In genomic region chr4:32238921-32239748, GRCm38 (mm10) we compare ENCODE assay signal across 8 mouse cellular contexts. TPM values are rescaled to one million over a fixed set of nuclear protein-coding genes. Genes with fewer than 3 reads are reported as not detected.
DNase-seq lines count a peak whose midpoint lies in the region; ATAC-seq lines count a peak whose summit lies in the region.

No protein-coding gene starts in this region.

- peak overlapping the region; percentile 88 for H3K9ac ChIP-seq in embryonic facial prominence, embryonic 12.5 days
- peak overlapping the region; percentile 45 for H3K9ac ChIP-seq in liver, embryonic 15.5 days
- H3K9ac ChIP-seq in neural tube, embryonic 11.5 days (ENCODE audit: low read length): peak overlapping the region; percentile 98
- peak overlapping the region; percentile 79 for H3K9ac ChIP-seq in stomach, embryonic 16.5 days (ENCODE audit: low read length)

- ATAC-seq in embryonic facial prominence, embryonic 12.5 days (ENCODE audit: insufficient number of reproducible peaks, insufficient read depth, low FRiP score, low TSS enrichment): peak; percentile 70
- ATAC-seq in liver, embryonic 15.5 days (ENCODE audit: insufficient read depth): peak; percentile 66
- peak; percentile 70 for ATAC-seq in neural tube, embryonic 11.5 days (ENCODE audit: insufficient read depth, low FRiP score, low TSS enrichment)
- ATAC-seq in stomach, embryonic 16.5 days (ENCODE audit: insufficient read depth, low FRiP score): peak; percentile 79

- H3K4me3 ChIP-seq in embryonic facial prominence, embryonic 12.5 days: peak overlapping the region; percentile 70
- peak overlapping the region; percentile 82 for H3K4me3 ChIP-seq in heart, embryonic 10.5 days
- peak overlapping the region; percentile 68 for H3K4me3 ChIP-seq in liver, embryonic 15.5 days (replicated peaks)
- H3K4me3 ChIP-seq in neural tube, embryonic 11.5 days (ENCODE audit: low read depth, low read length): peak overlapping the region; percentile 94
- peak overlapping the region; percentile 68 for H3K4me3 ChIP-seq in stomach, embryonic 16.5 days (replicated peaks; ENCODE audit: low read length)

- H3K4me2 ChIP-seq in embryonic facial prominence, embryonic 12.5 days (replicated peaks): peak overlapping the region; percentile 91
- peak overlapping the region; percentile 88 for H3K4me2 ChIP-seq in liver, embryonic 15.5 days
- H3K4me2 ChIP-seq in neural tube, embryonic 11.5 days (ENCODE audit: low read depth): peak overlapping the region; percentile 84
- H3K4me2 ChIP-seq in stomach, embryonic 16.5 days (ENCODE audit: low read depth, low read length): peak overlapping the region; percentile 93

- no peaks in the 10 kb centered on the region for H3K9me3 ChIP-seq in embryonic facial prominence, embryonic 12.5 days
- no peaks in the 10 kb centered on the region for H3K9me3 ChIP-seq in heart, embryonic 10.5 days
- H3K9me3 ChIP-seq in liver, embryonic 15.5 days (replicated peaks): no peaks in the 10 kb centered on the region
- no peaks in the 10 kb centered on the region for H3K9me3 ChIP-seq in neural tube, embryonic 11.5 days (ENCODE audit: control insufficient read depth, low read length)
- H3K9me3 ChIP-seq in stomach, embryonic 16.5 days (replicated peaks; ENCODE audit: control insufficient read depth, low read length): no peaks in the 10 kb centered on the region

- WGBS in embryonic facial prominence, embryonic 12.5 days: under 1% methylated on average over 69 of the region's 100 CpGs
- WGBS in heart, embryonic 10.5 days: under 1% methylated on average over 92 of the region's 100 CpGs
- under 1% methylated on average over 87 of the region's 100 CpGs for WGBS in liver, embryonic 15.5 days (ENCODE audit: insufficient replicate concordance)
- WGBS in neural tube, embryonic 11.5 days: under 1% methylated on average over 63 of the region's 100 CpGs
- WGBS in stomach, embryonic 16.5 days: under 1% methylated on average over 89 of the region's 100 CpGs

- H3K27ac ChIP-seq in embryonic facial prominence, embryonic 12.5 days: peak overlapping the region; percentile 92
- peak overlapping the region; percentile 93 for H3K27ac ChIP-seq in heart, embryonic 10.5 days
- H3K27ac ChIP-seq in liver, embryonic 15.5 days (replicated peaks): peak overlapping the region; percentile 74
- peak overlapping the region; percentile 100 for H3K27ac ChIP-seq in neural tube, embryonic 11.5 days (ENCODE audit: low read depth, low read length)
- H3K27ac ChIP-seq in stomach, embryonic 16.5 days (ENCODE audit: low read length): peak overlapping the region; percentile 75

- peak; percentile 63 for DNase-seq in 416B (ENCODE audit: low read depth)
- DNase-seq in adrenal gland, adult 8-10 months: peak; percentile 45
- peak; percentile 82 for DNase-seq in heart, embryonic 10.5 days (ENCODE audit: low spot score)
- DNase-seq in kidney, adult 9 months: peak; percentile 72
- DNase-seq in neural tube, embryonic 11.5 days (ENCODE audit: low spot score): peak; percentile 85

- H3K36me3 ChIP-seq in embryonic facial prominence, embryonic 12.5 days: no peaks in the 10 kb centered on the region
- no peaks in the 10 kb centered on the region for H3K36me3 ChIP-seq in heart, embryonic 10.5 days
- H3K36me3 ChIP-seq in liver, embryonic 15.5 days (replicated peaks): no peaks in the 10 kb centered on the region
- no peaks in the 10 kb centered on the region for H3K36me3 ChIP-seq in neural tube, embryonic 11.5 days (ENCODE audit: control insufficient read depth, insufficient read depth, low read length)
- H3K36me3 ChIP-seq in stomach, embryonic 16.5 days (ENCODE audit: control insufficient read depth, insufficient read depth, low read length): no peaks in the 10 kb centered on the region

- peaks cover 45% of the 10 kb centered on the region for H3K4me1 ChIP-seq in embryonic facial prominence, embryonic 12.5 days
- H3K4me1 ChIP-seq in heart, embryonic 10.5 days: peaks cover 55% of the 10 kb centered on the region
- peaks cover 17% of the 10 kb centered on the region for H3K4me1 ChIP-seq in liver, embryonic 15.5 days (replicated peaks)
- peaks cover 26% of the 10 kb centered on the region for H3K4me1 ChIP-seq in neural tube, embryonic 11.5 days (ENCODE audit: control insufficient read depth, insufficient read depth, low read length)
- peaks cover 15% of the 10 kb centered on the region for H3K4me1 ChIP-seq in stomach, embryonic 16.5 days (ENCODE audit: control insufficient read depth, insufficient read depth, low read length)

- H3K27me3 ChIP-seq in embryonic facial prominence, embryonic 12.5 days: no peaks in the 10 kb centered on the region
- peaks cover 8% of the 10 kb centered on the region; the same call in 1 of the 2 replicates for H3K27me3 ChIP-seq in heart, embryonic 10.5 days (ENCODE audit: insufficient read depth, poor library complexity, severe bottlenecking)
- peaks cover 91% of the 10 kb centered on the region for H3K27me3 ChIP-seq in liver, embryonic 15.5 days
- H3K27me3 ChIP-seq in neural tube, embryonic 11.5 days (ENCODE audit: control insufficient read depth, insufficient read depth, low read length): no peaks in the 10 kb centered on the region
- no peaks in the 10 kb centered on the region; the same call in 1 of the 2 replicates for H3K27me3 ChIP-seq in stomach, embryonic 16.5 days (ENCODE audit: control insufficient read depth, insufficient read depth, low read length)

RNA-seq across cellular contexts. Expression of gene Bach2, which starts 0.5 kb away (rescaled TPM):
- 1 to 10 TPM; 2.8 to 3.3 (median 3.0) TPM for total RNA-seq in adrenal gland, adult 8-10 months (2022)
- 13.0 and 13.5 TPM in 2 replicates for polyA plus RNA-seq in embryonic facial prominence, embryonic 12.5 days (2016; fragmentation: Nextera tagmentation; extraction: Ambion mirVana)
- 7.7 and 8.8 TPM in 2 replicates for polyA plus RNA-seq in heart, embryonic 10.5 days (2016; fragmentation: Nextera tagmentation; extraction: Ambion mirVana)
- polyA plus RNA-seq in liver, embryonic 15.5 days (2015; fragmentation: Nextera tagmentation; extraction: Ambion mirVana): 1.5 and 1.6 TPM in 2 replicates
- polyA plus RNA-seq in neural tube, embryonic 11.5 days (2014; fragmentation: Nextera tagmentation; extraction: Ambion mirVana): 27.3 and 29.9 TPM in 2 replicates
- 3.5 and 3.9 TPM in 2 replicates for polyA plus RNA-seq in stomach, embryonic 16.5 days (2015; fragmentation: Nextera tagmentation; extraction: Ambion mirVana)

Comparison
In these comparisons a context has a peak if more than half of its experiments do, and no peak if none do; other contexts are left out.
1. Peak in every context shown above with its lines: DNase-seq, ATAC-seq, H3K4me3 ChIP-seq and H3K27ac ChIP-seq.
2. H3K9ac ChIP-seq: peak in every context shown above with its lines; median percentile 98 in neural tube, embryonic 11.5 days; 88 in embryonic facial prominence, embryonic 12.5 days; 79 in stomach, embryonic 16.5 days; 45 in liver, embryonic 15.5 days.